Mouse (Mus musculus) ovary, adult 18-20 months (tissue): ENCODE measurements around the gene Hist1h2ad.
"Not testable (repeated sequence)": the region's sequence is repeated elsewhere in the genome, so short reads cannot be mapped to it uniquely, and the experiment has no call there.

Source experiments
- DNase-seq: peaks from one replicate; pipeline ENCODE4 v3.0.0; 2022; ENCODE audit warnings: low spot score, mixed read lengths

Hist1h2ad gene

DNA sequence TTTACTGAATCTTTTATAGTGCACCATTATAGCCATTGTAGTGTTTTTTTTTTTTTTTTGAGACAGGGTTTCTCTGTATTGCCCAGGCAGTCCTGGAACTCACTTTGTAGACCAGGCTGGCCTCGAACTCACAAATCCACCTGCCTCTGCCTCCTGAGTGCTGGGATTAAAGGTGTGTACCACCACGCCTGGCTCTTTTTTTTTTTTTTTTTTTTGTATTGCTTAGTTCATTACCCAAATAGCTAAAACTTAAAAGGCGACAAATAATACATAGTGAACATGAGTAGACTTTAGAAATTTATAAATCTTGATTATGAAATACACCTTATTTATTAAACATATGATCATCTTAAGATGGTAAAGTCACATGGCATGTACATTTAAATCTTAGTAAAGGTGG, 32.7 kb upstream of the Hist1h2ad start:
- DNase-seq: no peak

DNA sequence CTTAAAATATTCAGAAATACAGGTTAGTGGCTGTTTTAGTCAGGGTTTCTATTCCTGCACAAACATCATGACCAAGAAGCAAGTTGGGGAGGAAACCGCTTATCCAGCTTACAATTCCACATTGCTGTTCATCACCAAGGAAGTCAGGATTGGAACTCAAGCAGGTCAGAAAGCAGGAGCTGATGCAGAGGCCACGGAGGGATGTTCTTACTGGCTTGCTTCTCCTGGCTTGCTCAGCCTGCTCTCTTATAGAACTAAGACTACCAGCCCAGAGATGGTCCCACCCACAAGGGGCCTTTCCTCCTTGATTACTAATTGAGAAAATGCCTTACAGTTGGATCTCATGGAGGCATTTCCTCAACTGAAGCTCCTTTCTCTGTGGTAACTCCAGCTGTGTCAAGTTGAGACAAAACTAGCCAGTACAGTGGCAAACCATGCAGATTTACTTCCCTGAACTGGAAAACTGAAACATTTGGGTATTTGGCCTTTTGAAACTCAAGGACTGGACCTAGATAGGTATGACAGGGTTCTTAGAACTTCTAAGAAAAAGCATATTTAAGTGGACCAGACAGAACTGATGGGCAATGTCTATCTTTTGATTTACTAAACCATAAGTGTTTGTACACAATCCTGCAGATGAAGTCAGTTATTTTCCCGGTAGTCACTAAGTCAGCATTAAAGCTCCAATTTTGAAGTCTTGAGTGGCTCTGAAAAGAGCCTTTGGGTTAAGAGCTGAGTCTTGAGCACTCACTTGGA, 31.8 kb upstream of the Hist1h2ad start:
- not testable (repeated sequence) for DNase-seq

DNA sequence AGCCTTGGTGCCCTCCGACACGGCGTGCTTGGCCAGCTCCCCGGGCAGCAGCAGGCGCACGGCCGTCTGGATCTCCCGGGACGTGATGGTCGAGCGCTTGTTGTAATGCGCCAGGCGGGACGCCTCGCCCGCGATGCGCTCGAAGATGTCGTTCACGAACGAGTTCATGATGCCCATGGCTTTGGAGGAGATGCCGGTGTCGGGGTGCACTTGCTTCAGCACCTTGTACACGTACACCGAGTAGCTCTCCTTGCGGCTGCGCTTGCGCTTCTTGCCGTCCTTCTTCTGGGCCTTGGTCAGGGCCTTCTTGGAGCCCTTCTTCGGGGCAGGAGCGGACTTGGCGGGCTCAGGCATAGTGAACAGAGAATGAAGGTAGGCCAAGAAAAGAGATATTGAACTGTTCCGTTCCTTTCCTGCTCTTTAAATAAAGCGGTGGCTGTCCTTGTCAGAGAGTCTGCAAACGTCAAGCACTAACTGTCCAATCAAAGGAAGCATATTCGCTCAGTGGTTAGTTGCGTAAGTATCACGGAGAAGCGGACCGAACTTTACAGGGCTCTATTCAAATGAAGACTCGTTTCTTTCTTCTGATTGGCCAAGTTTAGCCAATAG, 31.1 kb upstream of the Hist1h2ad start, which contains the start of gene Hist1h2bh:
Gene Hist1h2bh, minus strand, starts transcription at position 394 of the 609 bp plus-strand sequence.
- peak; percentile 73 for DNase-seq

DNA sequence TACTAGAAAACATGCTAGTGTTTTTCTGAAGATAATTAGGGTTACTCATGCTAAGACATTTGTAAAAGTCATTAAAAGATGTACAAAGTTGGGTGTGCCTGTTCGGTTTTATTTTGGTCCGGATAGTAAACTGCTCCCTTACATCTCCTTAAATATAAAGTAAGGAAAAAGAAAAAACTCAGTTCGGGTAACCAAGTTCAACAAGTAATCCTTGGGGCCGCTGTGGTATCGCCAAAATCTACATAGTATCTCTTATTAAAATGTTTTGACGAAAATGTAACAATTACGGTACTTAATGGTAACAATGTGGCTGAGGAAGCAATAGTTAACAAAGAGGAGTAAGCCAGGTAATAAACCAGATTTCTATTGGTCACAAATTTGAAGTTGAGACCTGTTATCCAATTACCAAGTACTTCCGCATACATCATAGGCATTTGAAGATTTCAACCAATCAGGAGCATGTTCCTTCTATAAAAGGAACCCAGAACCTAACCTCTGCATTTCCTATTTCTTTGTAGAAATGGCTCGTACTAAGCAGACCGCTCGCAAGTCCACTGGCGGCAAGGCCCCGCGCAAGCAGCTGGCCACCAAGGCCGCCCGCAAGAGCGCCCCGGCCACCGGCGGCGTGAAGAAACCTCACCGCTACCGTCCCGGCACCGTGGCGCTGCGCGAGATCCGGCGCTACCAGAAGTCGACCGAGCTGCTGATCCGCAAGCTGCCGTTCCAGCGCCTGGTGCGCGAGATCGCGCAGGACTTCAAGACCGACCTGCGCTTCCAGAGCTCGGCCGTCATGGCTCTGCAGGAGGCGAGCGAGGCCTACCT, 30.0 kb upstream of the Hist1h2ad start, which contains the start of gene Hist1h3f:
Gene Hist1h3f, plus strand, starts transcription at position 88 of the 822 bp plus-strand sequence.
- DNase-seq: peak; percentile 55

DNA sequence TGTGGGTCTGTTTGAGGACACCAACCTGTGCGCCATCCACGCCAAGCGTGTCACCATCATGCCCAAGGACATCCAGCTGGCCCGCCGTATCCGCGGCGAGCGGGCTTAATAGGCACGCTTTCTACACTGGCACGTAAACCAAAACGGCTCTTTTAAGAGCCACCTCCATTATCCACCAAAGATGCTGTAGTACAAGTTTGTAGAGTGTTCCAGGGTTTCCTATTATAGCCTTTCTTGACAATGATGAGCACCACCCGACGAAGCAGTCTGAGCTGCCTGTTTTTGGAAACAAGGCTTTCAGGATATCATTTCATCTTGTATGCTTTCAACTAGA, 29.4 kb upstream of the Hist1h2ad start:
- not testable (repeated sequence) for DNase-seq

DNA sequence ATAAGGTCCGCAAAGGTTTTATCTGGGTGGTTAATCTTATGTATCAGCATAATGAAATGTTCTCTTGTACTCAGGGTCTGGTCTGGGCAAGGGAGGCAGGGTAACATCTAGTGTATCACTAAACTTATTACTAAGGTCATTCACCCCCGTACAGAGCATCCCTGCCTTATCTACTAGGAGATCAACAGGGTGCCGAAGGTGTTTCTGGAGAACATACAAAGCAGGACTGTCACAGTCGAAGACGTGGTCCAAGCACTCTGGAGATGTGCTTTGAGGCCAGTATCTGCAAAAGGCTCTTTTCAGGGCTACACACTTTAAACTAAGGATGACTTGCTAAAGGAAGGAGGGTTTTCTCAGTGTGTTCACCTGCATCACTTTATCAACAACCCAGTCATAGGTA, 27.5 kb upstream of the Hist1h2ad start:
- DNase-seq: no peak

DNA sequence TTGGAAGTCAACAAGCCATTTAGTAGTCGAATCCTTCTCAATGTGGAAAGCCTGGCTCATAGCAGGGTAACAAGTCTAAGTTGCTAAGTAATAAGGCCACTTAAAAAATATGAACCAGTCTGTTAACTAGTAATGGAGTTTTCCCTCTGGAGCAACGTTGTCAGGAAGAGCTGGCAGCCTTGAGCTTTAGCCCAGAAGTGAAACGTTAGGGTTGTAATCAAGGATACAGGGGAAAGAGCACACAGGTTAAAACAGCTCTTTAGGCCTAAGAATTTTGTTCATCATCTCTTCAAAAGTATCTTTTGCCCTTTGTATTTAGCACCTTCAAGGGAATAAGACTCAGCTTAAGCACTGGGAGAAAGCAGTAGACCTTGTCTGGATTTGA, 23.4 kb upstream of the Hist1h2ad start:
- DNase-seq: no peak

DNA sequence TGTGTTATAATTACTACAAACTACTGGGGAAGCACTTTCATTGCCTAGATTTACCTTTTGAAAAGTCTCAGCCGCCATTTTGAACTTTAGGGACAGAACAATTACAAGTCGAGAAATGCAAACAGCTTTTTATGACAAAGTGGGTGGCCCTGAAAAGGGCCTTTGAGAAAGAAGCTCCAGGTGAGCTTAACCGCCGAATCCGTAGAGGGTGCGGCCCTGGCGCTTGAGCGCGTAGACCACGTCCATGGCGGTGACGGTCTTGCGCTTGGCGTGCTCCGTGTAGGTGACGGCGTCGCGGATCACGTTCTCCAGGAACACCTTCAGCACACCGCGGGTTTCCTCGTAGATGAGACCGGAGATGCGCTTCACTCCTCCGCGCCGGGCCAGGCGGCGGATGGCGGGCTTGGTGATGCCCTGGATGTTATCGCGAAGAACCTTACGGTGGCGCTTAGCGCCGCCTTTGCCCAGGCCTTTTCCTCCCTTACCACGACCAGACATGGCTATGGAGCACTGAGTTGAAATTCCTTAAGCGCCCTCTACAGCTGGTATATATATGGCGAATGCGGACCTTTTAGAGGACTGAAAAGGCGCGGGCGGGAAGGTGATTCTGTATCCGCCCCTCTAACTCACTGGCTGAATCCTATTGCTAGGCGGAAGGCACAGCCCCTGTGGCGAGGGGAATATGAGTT, 22.9 kb upstream of the Hist1h2ad start, which contains the start of gene Hist1h4f:
Gene Hist1h4f, minus strand, starts transcription at position 503 of the 689 bp plus-strand sequence.
- DNase-seq: peak; percentile 82

DNA sequence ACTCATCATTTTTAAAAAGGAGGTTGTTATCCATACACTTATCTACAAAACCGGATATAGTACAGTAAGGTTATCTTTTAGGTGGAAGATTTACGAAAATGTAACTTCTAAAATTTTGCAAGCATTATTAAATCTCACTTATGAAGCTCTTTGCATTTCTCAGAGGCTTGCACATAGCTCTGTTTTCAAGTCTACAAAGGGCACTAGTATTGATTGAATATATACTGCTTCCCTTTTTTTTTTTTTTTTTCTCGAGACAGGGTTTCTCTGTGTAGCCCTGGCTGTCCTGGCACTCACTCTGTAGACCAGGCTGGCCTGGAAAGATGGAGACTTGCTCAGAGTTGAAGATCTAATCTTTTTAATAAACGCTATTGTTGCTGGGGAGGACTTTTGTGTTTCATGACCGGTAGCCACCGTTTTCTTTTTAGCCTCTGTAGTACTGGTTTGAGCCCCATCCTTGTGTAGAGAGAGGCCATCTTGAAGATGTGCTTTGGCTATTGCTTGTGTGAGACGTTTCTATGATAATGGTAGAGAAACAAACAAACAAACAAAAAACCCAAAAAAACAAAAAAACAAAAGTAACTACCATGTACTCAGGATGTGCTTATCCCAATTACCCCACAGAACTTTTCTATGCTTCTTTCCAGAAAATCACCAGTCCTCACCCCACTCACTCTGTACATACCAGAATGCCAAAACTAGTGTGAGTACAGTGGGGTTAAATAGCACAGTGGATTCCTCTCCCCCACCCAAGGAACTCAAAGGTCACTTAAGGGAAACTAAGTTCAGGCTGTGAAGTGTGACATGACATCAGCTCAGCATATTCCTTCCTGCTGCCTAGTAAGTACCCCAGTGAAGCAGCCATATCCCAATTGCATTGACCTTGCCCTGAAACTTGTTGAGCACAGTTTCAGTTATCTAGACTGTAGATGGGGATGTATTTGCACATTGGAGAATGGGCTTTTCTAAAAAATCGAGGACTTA, 22.0 kb upstream of the Hist1h2ad start:
- DNase-seq: no peak

DNA sequence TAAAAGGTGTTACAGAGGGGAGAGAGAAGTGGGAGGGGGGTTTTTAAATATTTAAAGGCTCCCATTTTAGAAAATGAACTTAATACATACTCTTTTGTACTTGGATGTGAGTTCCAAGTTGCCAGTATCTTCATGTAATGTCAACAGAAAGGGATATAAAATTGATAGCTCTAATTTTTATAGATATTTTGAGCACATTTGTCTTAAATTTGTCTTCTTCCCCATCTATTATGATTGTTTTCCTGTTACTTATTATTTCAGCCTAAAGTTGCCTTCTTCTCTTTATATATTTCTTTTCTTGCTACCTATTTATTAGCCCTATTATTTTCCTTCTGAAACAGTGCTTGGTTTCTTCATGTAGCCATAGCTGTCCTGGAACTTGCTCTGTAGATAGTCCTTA, 21.2 kb upstream of the Hist1h2ad start, which contains the start of gene Hist1h1d:
Gene Hist1h1d, plus strand, starts transcription at position 301 of the 400 bp plus-strand sequence.
- no peak for DNase-seq

DNA sequence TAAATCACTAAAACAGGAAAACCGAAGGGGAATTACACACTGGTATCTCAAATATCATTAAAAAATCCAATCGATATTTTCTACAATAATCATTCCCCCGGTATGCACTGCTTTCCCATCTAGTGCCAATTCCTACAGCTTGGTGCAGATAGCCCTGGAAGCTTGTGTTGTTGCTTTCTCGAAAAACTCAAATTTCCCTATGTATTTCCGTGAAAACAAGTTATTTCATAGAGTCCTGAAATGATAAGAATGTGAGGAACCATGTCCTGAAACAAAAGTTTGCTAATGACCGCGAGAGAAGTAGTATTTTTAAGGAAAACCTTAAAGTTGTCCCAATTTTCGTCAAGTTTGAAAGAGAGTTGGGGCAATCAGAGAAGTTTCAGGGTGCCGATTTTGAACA, 19.8 kb upstream of the Hist1h2ad start:
- no peak for DNase-seq

DNA sequence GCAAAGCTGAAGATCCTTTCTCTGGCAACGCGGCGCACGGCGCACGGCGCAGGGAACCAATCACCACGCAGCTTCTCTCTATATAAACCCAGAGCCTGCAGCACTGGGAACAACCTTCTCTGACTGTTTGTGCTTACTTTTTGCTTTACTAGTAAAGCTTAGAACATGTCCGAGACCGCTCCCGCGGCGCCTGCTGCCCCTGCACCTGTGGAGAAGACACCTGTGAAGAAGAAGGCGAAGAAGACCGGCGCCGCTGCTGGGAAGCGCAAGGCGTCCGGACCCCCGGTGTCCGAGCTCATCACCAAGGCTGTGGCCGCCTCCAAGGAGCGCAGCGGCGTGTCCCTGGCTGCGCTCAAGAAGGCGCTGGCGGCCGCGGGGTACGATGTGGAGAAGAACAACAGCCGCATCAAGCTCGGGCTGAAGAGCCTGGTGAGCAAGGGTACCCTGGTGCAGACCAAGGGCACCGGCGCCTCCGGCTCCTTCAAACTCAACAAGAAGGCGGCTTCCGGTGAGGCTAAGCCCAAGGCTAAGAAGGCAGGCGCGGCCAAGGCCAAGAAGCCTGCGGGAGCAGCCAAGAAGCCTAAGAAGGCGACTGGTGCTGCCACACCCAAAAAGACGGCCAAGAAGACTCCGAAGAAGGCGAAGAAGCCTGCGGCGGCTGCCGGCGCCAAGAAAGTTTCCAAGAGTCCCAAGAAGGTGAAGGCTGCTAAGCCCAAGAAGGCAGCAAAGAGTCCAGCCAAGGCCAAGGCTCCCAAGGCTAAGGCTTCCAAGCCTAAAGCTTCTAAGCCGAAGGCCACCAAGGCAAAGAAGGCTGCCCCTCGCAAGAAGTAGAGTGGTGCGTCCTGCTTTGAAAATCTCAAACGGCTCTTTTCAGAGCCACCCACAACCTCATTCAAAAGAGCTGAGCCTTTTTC, 19.0 kb upstream of the Hist1h2ad start:
- peak; percentile 72 for DNase-seq

DNA sequence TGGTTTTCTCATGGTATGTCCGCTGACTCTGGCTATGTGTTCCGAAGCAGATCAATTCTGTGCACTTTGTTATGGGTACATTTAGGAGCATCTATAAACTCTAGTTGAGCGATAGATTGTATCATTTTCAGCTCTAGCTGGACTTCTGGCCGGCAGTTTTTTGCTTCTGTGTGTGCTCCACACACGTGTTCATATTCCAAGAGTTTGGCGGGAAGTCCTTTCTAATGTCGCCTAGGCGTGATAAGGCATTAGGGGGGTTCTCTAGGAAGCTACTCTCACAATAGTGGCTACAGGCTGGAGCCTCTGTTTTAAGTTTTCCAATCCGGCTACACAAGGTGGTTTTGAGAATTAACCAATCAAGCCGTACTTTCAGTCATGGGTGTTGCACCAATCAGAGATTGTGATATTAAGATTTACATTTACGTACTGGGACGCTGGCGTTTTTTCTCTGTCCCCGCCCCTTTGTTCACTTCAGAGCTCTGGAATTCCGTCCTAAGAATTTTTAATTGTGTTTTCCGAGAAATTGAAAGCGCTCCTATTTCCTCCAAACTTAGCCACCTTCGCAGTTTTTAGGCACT, 18.3 kb upstream of the Hist1h2ad start:
- DNase-seq: peak; percentile 56

DNA sequence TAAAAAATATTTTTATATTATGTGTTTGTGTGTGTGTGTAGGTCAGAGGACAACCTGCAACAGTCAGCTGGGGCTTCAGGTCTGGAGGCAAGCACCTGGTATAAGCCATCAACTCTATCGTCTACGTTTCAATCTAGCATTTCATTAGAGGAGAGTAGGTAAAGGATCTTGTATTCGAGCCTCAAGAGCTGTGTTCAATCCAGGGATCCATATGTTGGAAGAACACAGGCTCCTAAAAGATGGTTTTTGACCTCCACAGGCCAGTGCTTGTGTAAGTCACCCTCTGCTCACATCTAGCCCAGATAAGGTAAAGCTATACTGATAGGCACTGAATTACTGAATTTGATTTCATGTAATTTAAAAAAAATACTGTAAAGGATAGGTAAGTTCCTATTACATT, 17.3 kb upstream of the Hist1h2ad start:
- no peak for DNase-seq

DNA sequence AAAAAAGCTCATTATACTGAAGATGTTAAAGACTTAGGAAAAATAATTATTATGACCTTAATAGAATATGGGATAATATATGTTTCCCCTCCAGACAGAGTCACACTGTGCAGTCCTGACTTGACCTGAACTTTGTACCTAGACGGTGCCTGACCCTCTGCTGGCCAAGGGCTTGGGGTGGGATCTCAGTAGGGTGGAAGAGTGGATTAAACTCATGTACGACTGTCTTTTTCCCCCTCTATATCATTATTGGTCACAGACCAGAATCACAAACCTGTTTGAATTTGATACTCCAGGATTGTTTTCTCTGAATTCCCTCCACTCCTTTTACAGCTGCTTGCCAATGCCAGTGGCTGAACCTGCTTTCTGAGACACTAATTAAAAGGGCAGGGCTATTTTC, 13.5 kb upstream of the Hist1h2ad start:
- DNase-seq: not testable (repeated sequence)

DNA sequence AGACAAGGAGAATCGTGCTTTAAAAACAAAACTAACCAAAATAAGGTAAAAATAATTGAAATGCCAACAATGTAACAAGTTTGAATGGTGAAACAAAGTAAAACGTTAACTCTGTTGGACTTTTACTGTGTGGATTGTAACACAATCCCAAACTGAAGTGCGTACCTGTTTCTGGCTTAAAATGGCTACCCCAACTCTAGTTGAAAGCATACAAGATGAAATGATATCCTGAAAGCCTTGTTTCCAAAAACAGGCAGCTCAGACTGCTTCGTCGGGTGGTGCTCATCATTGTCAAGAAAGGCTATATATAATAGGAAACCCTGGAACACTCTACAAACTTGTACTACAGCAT, 12.7 kb upstream of the Hist1h2ad start:
- not testable (repeated sequence) for DNase-seq

DNA sequence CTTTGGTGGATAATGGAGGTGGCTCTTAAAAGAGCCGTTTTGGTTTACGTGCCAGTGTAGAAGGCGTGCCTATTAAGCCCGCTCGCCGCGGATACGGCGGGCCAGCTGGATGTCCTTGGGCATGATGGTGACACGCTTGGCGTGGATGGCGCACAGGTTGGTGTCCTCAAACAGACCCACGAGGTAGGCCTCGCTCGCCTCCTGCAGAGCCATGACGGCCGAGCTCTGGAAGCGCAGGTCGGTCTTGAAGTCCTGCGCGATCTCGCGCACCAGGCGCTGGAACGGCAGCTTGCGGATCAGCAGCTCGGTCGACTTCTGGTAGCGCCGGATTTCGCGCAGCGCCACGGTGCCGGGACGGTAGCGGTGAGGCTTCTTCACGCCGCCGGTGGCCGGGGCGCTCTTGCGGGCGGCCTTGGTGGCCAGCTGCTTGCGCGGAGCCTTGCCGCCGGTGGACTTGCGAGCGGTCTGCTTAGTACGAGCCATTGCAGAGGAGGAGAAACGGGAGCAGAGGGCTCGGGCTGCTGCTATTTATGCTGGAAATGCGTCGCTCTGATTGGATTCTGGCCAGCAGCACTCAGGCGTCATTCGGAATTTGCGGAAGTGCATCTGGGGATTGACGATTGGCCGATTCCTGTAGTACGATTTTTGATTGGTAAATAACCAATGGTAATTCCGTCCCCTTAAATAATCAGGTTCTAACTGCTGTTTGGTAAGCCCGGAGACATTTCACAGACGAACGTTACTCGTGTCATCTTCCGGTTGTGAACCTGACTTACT, 12.1 kb upstream of the Hist1h2ad start, which contains the start of gene Hist1h3e:
Gene Hist1h3e, minus strand, starts transcription at position 487 of the 777 bp plus-strand sequence.
- peak; percentile 90 for DNase-seq

DNA sequence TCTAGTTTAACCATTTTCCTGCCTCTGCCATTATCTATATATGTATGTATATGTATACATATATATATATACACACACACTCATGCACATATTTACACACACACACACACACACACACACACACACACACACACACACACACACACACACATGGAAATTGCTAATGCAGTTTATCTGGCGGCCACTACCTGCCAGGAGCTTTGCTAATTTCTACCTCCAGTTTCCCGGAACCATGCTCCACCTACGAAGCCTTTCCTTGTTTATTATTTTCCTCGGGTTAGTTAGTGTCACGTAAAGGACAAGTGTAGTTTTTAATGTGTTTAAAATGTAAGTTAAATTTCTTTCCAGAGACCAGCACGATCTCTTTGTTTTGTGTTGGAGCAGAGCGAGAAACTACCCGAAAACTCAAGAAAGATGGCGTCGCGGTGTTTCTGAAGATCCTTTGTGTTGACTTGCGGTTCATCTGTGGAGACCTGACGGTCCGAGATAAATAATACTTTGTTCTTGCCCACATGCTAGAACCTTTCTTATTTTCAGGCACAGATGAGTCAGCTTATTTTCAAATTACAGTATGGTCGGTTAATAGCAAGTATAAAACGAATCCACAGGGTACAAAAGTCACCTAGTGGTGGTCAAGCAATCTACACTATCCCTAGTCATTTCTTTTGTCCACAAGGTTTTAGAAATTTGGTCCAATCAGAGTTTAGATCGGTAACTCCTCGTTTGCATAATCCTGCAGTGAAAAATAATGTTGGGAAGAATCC, 11.3 kb upstream of the Hist1h2ad start:
- DNase-seq: no peak
